In genomic region chr12:76265001-76265400, GRCm38 (mm10) we compare ENCODE assay signal across 21 mouse cellular contexts. TPM values are rescaled to one million over a fixed set of nuclear protein-coding genes. Genes with fewer than 3 reads are reported as not detected.
DNase-seq lines count a peak whose midpoint lies in the region; ATAC-seq and TF ChIP-seq lines count a peak whose summit lies in the region.
"Had no signal": no experiment of that assay in that cellular context is flagged by ENCODE, and none has a peak within 500 bp of the region (broad histone marks: within the 10 kb centered on the region; RNA-seq: fewer than 3 reads in every experiment).

No protein-coding gene starts in this region.

- H3K27me3 ChIP-seq in forebrain, postnatal 0 days (ENCODE audit: insufficient read depth, low read length) = no peaks in the 10 kb centered on the region
- H3K27me3 ChIP-seq in forebrain, embryonic 12.5 days = no peaks in the 10 kb centered on the region
- H3K27me3 ChIP-seq in liver, embryonic 15.5 days = no peaks in the 10 kb centered on the region
- no peaks in the 10 kb centered on the region for H3K27me3 ChIP-seq in liver, embryonic 11.5 days (replicated peaks; ENCODE audit: control insufficient read depth, insufficient read depth, low read length)
- H3K27me3 ChIP-seq in thymus, adult 2 months (ENCODE audit: control insufficient read depth, insufficient read depth, low read length) = no peaks in the 10 kb centered on the region
- H3K27me3 ChIP-seq: heart, embryonic 15.5 days; limb, embryonic 15.5 days had no signal

- ATAC-seq in forebrain, postnatal 0 days = no peak
- no peak for ATAC-seq in forebrain, embryonic 12.5 days (ENCODE audit: low FRiP score)
- ATAC-seq in liver, embryonic 15.5 days (ENCODE audit: insufficient read depth) = no peak
- no peak for ATAC-seq in liver, embryonic 11.5 days (replicated peaks; ENCODE audit: low FRiP score)
- ATAC-seq in granulocyte monocyte progenitor cell, adult 5-6 weeks (replicated peaks; ENCODE audit: poor library complexity, severe bottlenecking) = peak; percentile 66; the same call in 1 of the 2 replicates

- TF ChIP-seq POLR2A in thymus, adult 2 months (IDR thresholded peaks at IDR 0.05; ENCODE audit: control insufficient read depth, extremely low read depth, insufficient read depth, low read length, poor library complexity) = no peak

- H3K4me1 ChIP-seq in forebrain, postnatal 0 days (ENCODE audit: insufficient read depth) = peaks cover 5% of the 10 kb centered on the region; the same call in 1 of the 2 replicates
- no peaks in the 10 kb centered on the region for H3K4me1 ChIP-seq in forebrain, embryonic 12.5 days
- peaks cover 40% of the 10 kb centered on the region for H3K4me1 ChIP-seq in liver, embryonic 15.5 days (replicated peaks)
- peaks cover 12% of the 10 kb centered on the region for H3K4me1 ChIP-seq in liver, embryonic 11.5 days (replicated peaks; ENCODE audit: control insufficient read depth, insufficient read depth, low read length)
- H3K4me1 ChIP-seq in thymus, adult 2 months (replicated peaks; ENCODE audit: control insufficient read depth, insufficient read depth, low read length) = no peaks in the 10 kb centered on the region

- no peaks in the 10 kb centered on the region for H3K9me3 ChIP-seq in forebrain, postnatal 0 days (ENCODE audit: low read length)
- no peaks in the 10 kb centered on the region for H3K9me3 ChIP-seq in forebrain, embryonic 12.5 days
- no peaks in the 10 kb centered on the region for H3K9me3 ChIP-seq in liver, embryonic 15.5 days (replicated peaks)
- H3K9me3 ChIP-seq in liver, embryonic 11.5 days (ENCODE audit: control insufficient read depth, low read length) = no peaks in the 10 kb centered on the region
- H3K9me3 ChIP-seq: heart, embryonic 15.5 days; limb, embryonic 15.5 days had no signal

- H3K4me3 ChIP-seq in forebrain, postnatal 0 days (ENCODE audit: low read depth, low read length) = no peak overlapping the region
- no peak overlapping the region for H3K4me3 ChIP-seq in forebrain, embryonic 12.5 days (replicated peaks)
- no peak overlapping the region for H3K4me3 ChIP-seq in liver, embryonic 15.5 days (replicated peaks)
- H3K4me3 ChIP-seq in liver, embryonic 11.5 days (ENCODE audit: low read depth, low read length) = no peak overlapping the region
- no peak overlapping the region for H3K4me3 ChIP-seq in thymus, adult 2 months (ENCODE audit: control insufficient read depth, insufficient read depth, low read length)
- H3K4me3 ChIP-seq: heart, adult 2 months; heart, embryonic 15.5 days; limb, embryonic 15.5 days had no signal

- 64% methylated on average over 6 of the region's 6 CpGs for WGBS in forebrain, postnatal 0 days
- 81% methylated on average over 6 of the region's 6 CpGs for WGBS in forebrain, embryonic 12.5 days
- 45% methylated on average over 6 of the region's 6 CpGs for WGBS in liver, embryonic 15.5 days (ENCODE audit: insufficient replicate concordance)
- WGBS in liver, embryonic 11.5 days = 55% methylated on average over 6 of the region's 6 CpGs
- 65% methylated on average over 6 of the region's 6 CpGs for WGBS in thymus, adult 2 months

- H3K36me3 ChIP-seq in forebrain, postnatal 0 days (ENCODE audit: insufficient read depth) = no peaks in the 10 kb centered on the region
- no peaks in the 10 kb centered on the region; the same call in 1 of the 2 replicates for H3K36me3 ChIP-seq in forebrain, embryonic 12.5 days (replicated peaks)
- H3K36me3 ChIP-seq in liver, embryonic 15.5 days (replicated peaks) = peaks cover 8% of the 10 kb centered on the region
- H3K36me3 ChIP-seq in liver, embryonic 11.5 days (ENCODE audit: control insufficient read depth, insufficient read depth, low read length) = peaks cover 10% of the 10 kb centered on the region; the same call in 1 of the 2 replicates
- no peaks in the 10 kb centered on the region for H3K36me3 ChIP-seq in thymus, adult 2 months (ENCODE audit: control insufficient read depth, insufficient read depth, low read length)
- H3K36me3 ChIP-seq: heart, embryonic 15.5 days had no signal

- H3K27ac ChIP-seq in forebrain, postnatal 0 days (ENCODE audit: low read depth, low read length) = peak overlapping the region; percentile 41
- no peak overlapping the region for H3K27ac ChIP-seq in forebrain, embryonic 12.5 days
- H3K27ac ChIP-seq in liver, embryonic 15.5 days (replicated peaks) = no peak overlapping the region
- H3K27ac ChIP-seq in liver, embryonic 11.5 days (ENCODE audit: low read depth, low read length) = no peak overlapping the region
- no peak overlapping the region for H3K27ac ChIP-seq in thymus, adult 2 months (ENCODE audit: control insufficient read depth, insufficient read depth, low read length)
- H3K27ac ChIP-seq: heart, adult 2 months; heart, embryonic 15.5 days; limb, embryonic 15.5 days had no signal

- no peak overlapping the region for H3K9ac ChIP-seq in forebrain, postnatal 0 days
- no peak overlapping the region for H3K9ac ChIP-seq in forebrain, embryonic 12.5 days
- no peak overlapping the region for H3K9ac ChIP-seq in liver, embryonic 15.5 days
- no peak overlapping the region for H3K9ac ChIP-seq in liver, embryonic 11.5 days (ENCODE audit: low read depth, low read length)
- H3K9ac ChIP-seq: heart, embryonic 15.5 days; limb, embryonic 15.5 days had no signal

- no peak for TF ChIP-seq CTCF in forebrain, postnatal 0 days (IDR thresholded peaks at IDR 0.05; ENCODE audit: low read depth)
- no peak for TF ChIP-seq CTCF in thymus, adult 2 months (IDR thresholded peaks at IDR 0.05; ENCODE audit: borderline replicate concordance, control insufficient read depth, extremely low read depth, insufficient read depth, low read length, poor library complexity)

- H3K4me2 ChIP-seq in forebrain, postnatal 0 days (ENCODE audit: low read depth) = no peak overlapping the region
- no peak overlapping the region for H3K4me2 ChIP-seq in forebrain, embryonic 12.5 days
- 0 out of 2 replicates have a peak overlapping the region, but pooled peaks have one; percentile 10 for H3K4me2 ChIP-seq in liver, embryonic 15.5 days
- no peak overlapping the region for H3K4me2 ChIP-seq in liver, embryonic 11.5 days
- H3K4me2 ChIP-seq: heart, embryonic 15.5 days; limb, embryonic 15.5 days had no signal

- no peak for DNase-seq in forebrain, postnatal 0 days
- DNase-seq in liver, embryonic 11.5 days (ENCODE audit: low spot score) = no peak
- DNase-seq in A20 (ENCODE audit: low read depth, low spot score) = peak; percentile 38
- no peak for DNase-seq in MN1 (ENCODE audit: low spot score)
- no peak for DNase-seq in thymus, adult 2 months
- DNase-seq: B cell, adult 2 months; kidney, adult 2 months; kidney, postnatal 4 days; thymus, adult 18-20 months had no signal

RNA-seq across cellular contexts. Expression of gene Mthfd1, which starts 9.9 kb away (rescaled TPM):
- 22.8 and 26.2 TPM in 2 replicates for total RNA-seq in forebrain, postnatal 0 days (2014; rRNA removed)
- polyA plus RNA-seq in forebrain, postnatal 0 days (2015; fragmentation: Nextera tagmentation; extraction: Ambion mirVana) = 19.1 and 25.2 TPM in 2 replicates
- polyA plus RNA-seq in forebrain, embryonic 12.5 days (2016; fragmentation: Nextera tagmentation; extraction: Ambion mirVana) = 64.0 and 67.6 TPM in 2 replicates
- polyA plus RNA-seq in liver, embryonic 15.5 days (2015; fragmentation: Nextera tagmentation; extraction: Ambion mirVana) = 94.7 and 101 TPM in 2 replicates
- polyA plus RNA-seq in liver, embryonic 11.5 days (2014; fragmentation: Nextera tagmentation; extraction: Ambion mirVana) = 178 and 218 TPM in 2 replicates
- 47.7 and 79.3 TPM in 2 replicates for total RNA-seq in granulocyte monocyte progenitor cell, adult 5-6 weeks (2014; fragmentation: Nextera tagmentation)
- 106 and 111 TPM in 2 replicates for total RNA-seq in granulocyte monocyte progenitor cell, adult 5-6 weeks (2017)
- polyA plus RNA-seq in thymus, adult 2 months (2012; rRNA removed) = 20.9 and 28.6 TPM in 2 replicates

RNA-seq across cellular contexts. Expression of gene Tex21, which starts 18.5 kb away (rescaled TPM):
- not detected in 2 replicates for total RNA-seq in forebrain, postnatal 0 days (2014; rRNA removed)
- not detected in 2 replicates for polyA plus RNA-seq in forebrain, postnatal 0 days (2015; fragmentation: Nextera tagmentation; extraction: Ambion mirVana)
- not detected in 2 replicates for polyA plus RNA-seq in forebrain, embryonic 12.5 days (2016; fragmentation: Nextera tagmentation; extraction: Ambion mirVana)
- polyA plus RNA-seq in liver, embryonic 15.5 days (2015; fragmentation: Nextera tagmentation; extraction: Ambion mirVana) = 0.12 TPM in 1 of 2 replicates, not detected in the other
- 0.10 TPM in 1 of 2 replicates, not detected in the other for polyA plus RNA-seq in liver, embryonic 11.5 days (2014; fragmentation: Nextera tagmentation; extraction: Ambion mirVana)
- not detected in 2 replicates for total RNA-seq in granulocyte monocyte progenitor cell, adult 5-6 weeks (2014; fragmentation: Nextera tagmentation)
- not detected in 2 replicates for total RNA-seq in granulocyte monocyte progenitor cell, adult 5-6 weeks (2017)
- polyA plus RNA-seq in thymus, adult 2 months (2012; rRNA removed) = not detected in 2 replicates
- total RNA-seq: gastrocnemius, adult 18-20 months; heart, adult 2 months; layer of hippocampus, postnatal 25 days; left cerebral cortex, postnatal 25 days had no signal
- polyA plus RNA-seq: forebrain, embryonic 16.5 days; heart, adult 2 months; heart, embryonic 15.5 days; limb, embryonic 15.5 days; lung, embryonic 16.5 days; urinary bladder, adult 2 months had no signal

RNA-seq across cellular contexts. Expression of gene Akap5, which starts 59.7 kb away (rescaled TPM):
- total RNA-seq in forebrain, postnatal 0 days (2014; rRNA removed) = 18.9 and 24.7 TPM in 2 replicates
- 5.3 and 11.0 TPM in 2 replicates for polyA plus RNA-seq in forebrain, postnatal 0 days (2015; fragmentation: Nextera tagmentation; extraction: Ambion mirVana)
- polyA plus RNA-seq in forebrain, embryonic 12.5 days (2016; fragmentation: Nextera tagmentation; extraction: Ambion mirVana) = 5.9 and 6.5 TPM in 2 replicates
- 0.17 and 0.25 TPM in 2 replicates for polyA plus RNA-seq in liver, embryonic 15.5 days (2015; fragmentation: Nextera tagmentation; extraction: Ambion mirVana)
- 2.4 and 2.8 TPM in 2 replicates for polyA plus RNA-seq in liver, embryonic 11.5 days (2014; fragmentation: Nextera tagmentation; extraction: Ambion mirVana)
- total RNA-seq in granulocyte monocyte progenitor cell, adult 5-6 weeks (2014; fragmentation: Nextera tagmentation) = 0.17 TPM in 1 of 2 replicates, not detected in the other
- total RNA-seq in granulocyte monocyte progenitor cell, adult 5-6 weeks (2017) = 0.21 and 0.30 TPM in 2 replicates
- 0.08 and 0.16 TPM in 2 replicates for polyA plus RNA-seq in thymus, adult 2 months (2012; rRNA removed)
